Mouse (Mus musculus): ENCODE measurements at regions not wholly inside any gene's neighbourhood (a gene's known extent, or its start where the extent isn't known, plus 50 kb on each side); places are given as distances from the start of the nearest gene placed in this dataset.

DNA sequence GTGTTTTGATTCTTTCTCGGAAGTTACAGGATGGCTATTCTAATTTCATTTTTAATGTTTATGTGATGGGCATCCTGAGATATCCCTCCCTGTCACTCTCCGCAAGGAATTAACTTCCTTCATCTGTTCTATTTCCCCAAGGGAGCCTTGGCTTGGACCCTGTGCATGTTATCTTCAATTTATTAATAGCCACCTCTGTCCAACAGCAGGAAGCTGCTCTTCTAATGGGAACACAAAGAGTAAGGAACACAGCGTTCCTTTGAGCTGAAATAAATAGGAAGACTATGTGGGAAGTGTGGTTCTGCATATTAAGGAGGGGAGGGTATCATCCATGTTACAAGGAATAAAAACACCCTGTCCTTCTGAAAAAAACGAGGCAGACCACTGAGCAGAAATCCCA lies 119.4 kb upstream of the Dap start:
- TF ChIP-seq NANOG (IDR thresholded peaks at IDR 0.05; ENCODE audit: borderline replicate concordance, low read length) (no peak), CTCF (conservative IDR thresholded peaks at IDR 0.05; ENCODE audit: low read length) (no peak), POU5F1 (IDR thresholded peaks at IDR 0.05; ENCODE audit: borderline replicate concordance, low read length) (no peak)
